Mouse (Mus musculus) testis, adult 2 months (tissue): ENCODE results near the gene Amacr. TPM values are rescaled to one million over a fixed set of nuclear protein-coding genes. Genes with fewer than 3 reads are reported as not detected.

ENCODE experiments used
- H3K27ac ChIP-seq: fragments of 200-500 bp; 2 replicates; pipeline ENCODE4 v1.5.1; 2012; ENCODE audit warnings: low read depth, low read length; ENCODE audit not compliant: control insufficient read depth, insufficient read depth
- H3K27me3 ChIP-seq: fragments of 200-500 bp; 2 replicates; pipeline ENCODE4 v1.6.1; 2012; ENCODE audit warnings: mild to moderate bottlenecking, low read length, moderate library complexity; ENCODE audit not compliant: control insufficient read depth, insufficient read depth
- H3K36me3 ChIP-seq: fragments of 200-500 bp; 2 replicates; pipeline ENCODE4 v1.6.1; 2012; ENCODE audit warnings: mild to moderate bottlenecking, low read length; ENCODE audit not compliant: control insufficient read depth, insufficient read depth
- H3K4me1 ChIP-seq: fragments of 200-500 bp; 2 replicates; pipeline ENCODE4 v1.6.1; 2012; ENCODE audit warnings: low read length; ENCODE audit not compliant: control insufficient read depth, insufficient read depth
- H3K4me3 ChIP-seq: fragments of 200-500 bp; 2 replicates; pipeline ENCODE4 v1.5.1; 2012; ENCODE audit warnings: low read depth, mild to moderate bottlenecking, low read length, moderate library complexity, mixed read lengths; ENCODE audit not compliant: control insufficient read depth
- CTCF ChIP-seq: fragments of 200-500 bp; IDR thresholded peaks from 2 replicates; pipeline ENCODE4 v1.5.1; 2012; ENCODE audit warnings: low read depth, mild to moderate bottlenecking, inconsistent platforms, low read length, moderate library complexity; ENCODE audit not compliant: control insufficient read depth, insufficient read depth, insufficient replicate concordance
- POLR2A ChIP-seq: fragments of 200-500 bp; IDR thresholded peaks from 2 replicates; pipeline ENCODE4 v1.6.1; 2012; ENCODE audit warnings: low read depth, mild to moderate bottlenecking, inconsistent platforms, low read length, moderate library complexity; ENCODE audit not compliant: control insufficient read depth
- polyA plus RNA-seq: library from polyadenylated mRNA; depleted of rRNA; stranded (reverse); fragments of >200 nt; gene quantifications from 2 replicates; pipeline ENCODE4 v1.2.3, GENCODE M21; 2012

The Amacr gene
- polyA plus RNA-seq, 1 experiment, result 2.7 TPM

DNA sequence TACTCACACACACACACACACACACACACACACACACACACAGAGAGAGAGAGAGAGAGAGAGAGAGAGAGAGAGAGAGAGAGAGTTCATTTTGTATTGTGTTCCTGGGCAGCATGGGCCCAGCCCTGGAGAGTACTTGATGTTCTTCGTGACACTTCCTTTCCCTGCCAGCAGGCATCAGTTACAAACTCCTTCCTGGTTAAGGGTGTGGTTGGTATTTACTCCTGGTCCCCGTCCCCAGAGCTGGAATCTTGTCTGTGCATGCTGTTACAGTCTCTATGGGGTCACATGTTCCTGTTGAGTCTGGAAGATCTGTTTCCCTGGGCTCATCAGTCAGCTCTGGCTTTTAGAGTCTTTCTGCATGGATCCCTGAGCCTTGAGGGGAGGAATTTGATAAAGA, 8.9 kb downstream of the Amacr start:
- H3K27me3 ChIP-seq, result no peaks in the 10 kb centered on the region
- no peaks in the 10 kb centered on the region for H3K36me3 ChIP-seq
- H3K4me3 ChIP-seq, result no peak overlapping the region
- H3K4me1 ChIP-seq, result no peaks in the 10 kb centered on the region
- H3K27ac ChIP-seq, result no peak overlapping the region
- TF ChIP-seq POLR2A, result no peak
- no peak for TF ChIP-seq CTCF

DNA sequence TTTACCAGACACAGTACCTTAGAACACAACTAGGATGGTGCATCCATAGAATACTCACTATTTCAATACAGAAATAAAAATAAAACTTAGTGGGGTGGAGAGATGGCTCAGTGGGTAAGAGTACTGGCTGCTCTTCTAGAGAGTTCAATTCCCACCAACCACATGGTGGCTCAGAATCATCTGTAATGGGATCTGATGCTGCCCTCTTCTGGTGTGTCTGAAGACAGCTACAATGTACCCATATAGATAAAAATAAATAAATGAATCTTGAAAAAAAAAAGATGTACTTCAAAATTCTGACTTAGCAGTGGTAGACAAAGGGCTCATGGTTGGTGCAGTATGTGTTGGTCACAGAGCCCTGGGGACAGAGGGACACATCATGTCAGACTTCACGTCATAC, 10.0 kb downstream of the Amacr start:
- TF ChIP-seq CTCF, result no peak
- TF ChIP-seq POLR2A, result no peak
- H3K4me1 ChIP-seq, result no peaks in the 10 kb centered on the region
- no peak overlapping the region for H3K4me3 ChIP-seq
- no peak overlapping the region for H3K27ac ChIP-seq
- H3K36me3 ChIP-seq, result no peaks in the 10 kb centered on the region
- no peaks in the 10 kb centered on the region for H3K27me3 ChIP-seq

DNA sequence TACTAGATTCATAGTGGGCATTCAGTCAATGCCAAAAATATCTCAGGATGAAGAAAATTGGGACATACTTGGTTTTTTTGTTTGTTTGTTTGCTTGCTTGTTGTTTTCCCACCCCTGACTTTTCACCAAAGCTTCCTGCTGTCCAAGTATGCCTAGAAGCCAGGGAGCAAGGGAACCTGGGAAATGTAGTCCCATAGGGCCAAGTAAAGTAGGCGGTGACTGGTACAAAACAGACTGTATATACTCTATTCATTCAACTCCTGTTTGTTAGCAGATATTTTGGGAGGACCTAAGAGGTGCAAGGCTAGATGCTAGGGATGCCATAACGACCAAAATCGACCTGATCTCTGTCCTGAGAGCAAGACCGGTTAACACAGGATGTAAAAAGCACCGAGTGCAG, 18.3 kb downstream of the Amacr start:
- TF ChIP-seq POLR2A (no peak), CTCF (no peak)
- H3K27me3 ChIP-seq, result no peaks in the 10 kb centered on the region

DNA sequence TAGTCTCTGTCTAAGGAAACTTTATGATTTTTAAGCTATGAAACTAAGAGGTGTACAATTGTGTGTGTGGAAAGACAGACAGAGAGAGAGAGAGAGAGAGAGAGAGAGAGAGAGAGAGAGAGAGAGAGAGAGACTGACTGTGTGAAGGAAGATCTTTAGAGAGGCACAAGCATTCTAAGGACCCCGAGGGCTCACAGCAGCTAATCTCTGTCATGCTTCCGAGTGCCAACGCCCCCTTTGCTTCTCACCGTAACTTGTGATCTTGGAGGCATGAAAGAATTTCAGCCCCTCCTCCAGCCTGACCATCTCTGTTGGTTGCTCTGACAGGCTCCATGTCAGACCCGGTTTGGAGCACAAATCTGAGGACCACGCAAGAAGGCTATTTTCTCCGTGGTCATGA, 18.9 kb downstream of the Amacr start, which contains the start of gene Slc45a2:
Gene Slc45a2 (plus strand): TSS at position 301 of the 400 bp plus-strand sequence.
- Histone ChIP-seq H3K27ac (no peak within 1 kb of the TSS), H3K4me1 (peaks cover 5% of the 10 kb centered on the region), H3K4me3 (peak within 1 kb of the TSS; percentile 1), H3K36me3 (no peaks in the 10 kb centered on the region), H3K27me3 (no peaks in the 10 kb centered on the region)
- TF ChIP-seq CTCF (no peak), POLR2A (no peak)

More for the DNA sequence above, 18.3 kb downstream of the Amacr start:
- Histone ChIP-seq H3K4me3 (no peak overlapping the region), H3K27ac (no peak overlapping the region), H3K36me3 (no peaks in the 10 kb centered on the region), H3K4me1 (peaks cover 5% of the 10 kb centered on the region)

DNA sequence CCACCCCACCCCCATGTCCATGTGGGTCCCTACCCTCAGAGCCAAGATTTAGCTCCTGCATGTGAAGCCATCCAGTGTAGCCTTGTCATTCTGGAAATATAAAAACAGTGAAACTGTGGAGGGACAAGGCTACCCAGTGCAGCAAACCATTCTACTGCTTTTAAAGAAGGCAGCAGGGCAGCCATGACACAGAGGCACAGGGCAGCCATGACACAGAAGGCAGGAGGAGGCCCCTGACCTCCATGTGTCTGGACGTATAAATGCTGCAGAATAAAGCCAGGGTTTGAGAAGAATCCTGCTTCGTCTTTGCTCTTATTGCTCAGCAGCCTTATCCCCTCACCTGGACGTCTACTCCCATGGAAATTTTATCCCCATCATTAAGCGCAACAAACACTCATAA, 22.2 kb downstream of the Amacr start:
- H3K4me3 ChIP-seq, result no peak overlapping the region
- TF ChIP-seq POLR2A (no peak), CTCF (no peak)

DNA sequence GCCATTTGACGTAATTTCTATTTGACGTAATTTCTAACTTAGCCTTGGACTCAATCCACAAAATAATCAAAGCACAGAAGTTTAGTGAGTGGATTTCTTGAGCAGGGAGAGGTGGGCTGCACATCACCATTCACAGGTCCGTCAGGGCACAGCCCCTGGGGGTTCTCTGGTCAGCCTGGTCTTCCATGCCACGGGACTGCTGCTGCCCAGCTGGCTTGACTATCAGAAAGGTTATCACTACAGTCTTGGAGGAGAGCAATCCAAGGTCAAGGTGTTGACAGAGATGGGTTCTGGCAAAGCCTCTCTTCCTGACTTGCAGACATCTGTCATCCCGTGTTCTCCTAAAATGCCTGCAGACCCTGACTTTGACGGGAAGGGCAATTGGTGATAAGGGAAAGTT, 23.1 kb downstream of the Amacr start:
- no peaks in the 10 kb centered on the region for H3K36me3 ChIP-seq
- no peak overlapping the region for H3K27ac ChIP-seq
- no peak overlapping the region for H3K4me3 ChIP-seq
- peaks cover 5% of the 10 kb centered on the region for H3K4me1 ChIP-seq
- H3K27me3 ChIP-seq, result no peaks in the 10 kb centered on the region
- no peak for TF ChIP-seq POLR2A
- TF ChIP-seq CTCF, result no peak

More for the DNA sequence above, 22.2 kb downstream of the Amacr start:
- Histone ChIP-seq H3K27ac (no peak overlapping the region), H3K27me3 (no peaks in the 10 kb centered on the region), H3K4me1 (peaks cover 5% of the 10 kb centered on the region), H3K36me3 (no peaks in the 10 kb centered on the region)

DNA sequence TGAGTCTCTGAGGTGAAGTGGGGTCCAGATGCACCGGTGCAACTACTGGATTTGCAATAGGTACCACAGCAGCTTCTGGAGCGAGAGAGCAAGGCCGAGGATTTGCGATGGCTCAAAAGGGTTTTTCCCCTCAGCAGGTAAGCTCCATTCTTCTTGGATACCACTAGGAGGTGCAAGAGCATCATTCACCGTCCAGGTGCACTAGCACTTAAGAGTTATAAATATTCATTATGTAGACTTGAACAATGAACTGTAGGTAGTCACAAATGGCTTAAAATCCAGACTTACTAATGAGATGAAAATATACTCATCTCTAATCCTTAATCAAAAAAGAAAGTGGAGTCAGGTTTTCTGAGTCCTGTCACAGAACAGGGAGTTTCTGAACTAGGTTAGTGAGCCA, 27.2 kb downstream of the Amacr start:
- no peak overlapping the region for H3K4me3 ChIP-seq
- no peak overlapping the region for H3K27ac ChIP-seq
- TF ChIP-seq CTCF (no peak), POLR2A (no peak)
- no peaks in the 10 kb centered on the region for H3K36me3 ChIP-seq
- no peaks in the 10 kb centered on the region for H3K4me1 ChIP-seq
- H3K27me3 ChIP-seq, result no peaks in the 10 kb centered on the region
